Mouse (Mus musculus) testis, adult 2 months (tissue): Measurements from ENCODE around the gene Cttnbp2nl. TPM values are rescaled to one million over a fixed set of nuclear protein-coding genes. Genes with fewer than 3 reads are reported as not detected.

Source experiments
- H3K27ac ChIP-seq: fragments of 200-500 bp; 2 replicates; pipeline ENCODE4 v1.5.1; 2012; ENCODE audit warnings: low read depth, low read length; ENCODE audit not compliant: control insufficient read depth, insufficient read depth
- H3K27me3 ChIP-seq: fragments of 200-500 bp; 2 replicates; pipeline ENCODE4 v1.6.1; 2012; ENCODE audit warnings: mild to moderate bottlenecking, low read length, moderate library complexity; ENCODE audit not compliant: control insufficient read depth, insufficient read depth
- H3K36me3 ChIP-seq: fragments of 200-500 bp; 2 replicates; pipeline ENCODE4 v1.6.1; 2012; ENCODE audit warnings: mild to moderate bottlenecking, low read length; ENCODE audit not compliant: control insufficient read depth, insufficient read depth
- H3K4me1 ChIP-seq: fragments of 200-500 bp; 2 replicates; pipeline ENCODE4 v1.6.1; 2012; ENCODE audit warnings: low read length; ENCODE audit not compliant: control insufficient read depth, insufficient read depth
- H3K4me3 ChIP-seq: fragments of 200-500 bp; 2 replicates; pipeline ENCODE4 v1.5.1; 2012; ENCODE audit warnings: low read depth, mild to moderate bottlenecking, low read length, moderate library complexity, mixed read lengths; ENCODE audit not compliant: control insufficient read depth
- CTCF ChIP-seq: fragments of 200-500 bp; IDR thresholded peaks from 2 replicates; pipeline ENCODE4 v1.5.1; 2012; ENCODE audit warnings: low read depth, mild to moderate bottlenecking, inconsistent platforms, low read length, moderate library complexity; ENCODE audit not compliant: control insufficient read depth, insufficient read depth, insufficient replicate concordance
- POLR2A ChIP-seq: fragments of 200-500 bp; IDR thresholded peaks from 2 replicates; pipeline ENCODE4 v1.6.1; 2012; ENCODE audit warnings: low read depth, mild to moderate bottlenecking, inconsistent platforms, low read length, moderate library complexity; ENCODE audit not compliant: control insufficient read depth
- polyA plus RNA-seq: library from polyadenylated mRNA; depleted of rRNA; stranded (reverse); fragments of >200 nt; gene quantifications from 2 replicates; pipeline ENCODE4 v1.2.3, GENCODE M21; 2012

Cttnbp2nl gene
- polyA plus RNA-seq, 1 experiment, result 7.6 TPM

DNA sequence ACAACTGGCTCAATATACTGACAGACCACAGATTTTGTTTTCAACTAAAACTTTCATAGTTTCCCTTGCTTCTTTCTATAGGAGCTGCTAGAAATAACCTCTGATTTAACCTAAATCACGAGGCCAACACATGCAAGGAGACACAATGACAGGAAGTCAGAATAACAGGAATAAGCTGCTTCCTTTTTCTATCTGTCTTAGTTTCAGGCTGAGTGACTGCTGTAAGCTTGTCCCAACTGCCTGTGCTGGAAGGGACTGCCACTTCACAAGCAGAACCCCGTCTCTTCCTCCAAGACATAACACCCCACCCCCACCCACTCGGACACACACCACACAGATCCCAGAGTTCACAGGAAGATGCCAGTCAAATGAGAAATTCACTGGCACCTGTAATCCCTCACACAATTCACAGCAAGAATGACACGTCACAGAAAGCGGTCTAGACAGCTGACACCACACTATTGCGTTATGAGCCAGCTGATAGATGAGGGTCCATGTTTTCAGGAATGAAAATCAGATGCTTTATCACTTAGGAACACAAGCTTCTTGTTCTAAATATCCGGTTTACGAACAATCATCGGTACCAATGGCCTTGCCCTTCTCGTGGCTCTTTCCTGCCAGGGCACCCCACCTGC, 29.5 kb downstream of the Cttnbp2nl start:
- no peak overlapping the region for H3K27ac ChIP-seq
- H3K36me3 ChIP-seq, result peaks cover 2% of the 10 kb centered on the region; the same call in 1 of the 2 replicates

DNA sequence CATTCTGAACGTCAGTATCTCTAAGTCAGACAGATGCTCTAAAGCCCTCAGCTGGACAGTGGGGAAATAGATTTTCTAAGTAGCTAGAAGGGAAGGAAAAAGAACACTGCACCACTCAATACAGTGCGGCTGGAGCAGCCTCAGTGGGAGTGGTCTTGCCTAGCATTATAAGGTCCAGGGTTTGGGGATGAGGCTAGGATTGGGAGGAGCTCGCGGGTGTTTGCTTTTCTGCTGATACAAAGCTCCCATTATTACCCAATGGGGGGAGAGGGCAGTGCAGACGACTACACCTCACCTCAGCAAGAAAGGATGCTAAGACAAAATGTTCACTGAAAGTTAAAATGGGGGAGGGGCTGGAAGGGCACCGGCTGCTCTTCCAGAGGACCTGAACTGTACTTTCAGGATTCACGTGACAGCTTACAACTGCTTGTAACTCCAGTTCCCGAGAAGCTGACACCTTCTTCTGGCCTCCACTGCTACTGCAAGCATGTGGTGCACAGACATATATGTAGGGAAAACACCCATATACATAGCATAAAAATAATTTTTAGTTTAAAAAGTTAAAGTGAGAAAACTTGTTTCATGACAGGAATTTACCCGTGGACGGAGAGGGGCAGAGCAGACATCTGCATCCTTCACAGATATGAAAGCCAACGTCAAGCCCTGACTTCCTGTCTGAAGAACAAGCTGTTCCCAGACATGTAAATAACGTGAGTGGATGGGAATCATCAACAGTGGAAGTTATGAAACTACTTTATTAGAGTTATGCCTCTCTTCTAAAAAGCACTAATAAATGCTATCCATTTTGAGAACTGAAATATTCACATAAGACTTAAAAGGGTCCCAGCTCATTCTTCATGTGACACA, 32.9 kb downstream of the Cttnbp2nl start:
- H3K36me3 ChIP-seq, result no peaks in the 10 kb centered on the region
- TF ChIP-seq CTCF, result no peak
- TF ChIP-seq POLR2A, result no peak
- no peaks in the 10 kb centered on the region for H3K27me3 ChIP-seq
- H3K4me3 ChIP-seq, result no peak overlapping the region
- no peaks in the 10 kb centered on the region; the same call in 1 of the 2 replicates for H3K4me1 ChIP-seq
- H3K27ac ChIP-seq, result peak overlapping the region; percentile 76

More for the DNA sequence above, 29.5 kb downstream of the Cttnbp2nl start:
- Histone ChIP-seq H3K4me3 (no peak overlapping the region), H3K4me1 (peaks cover 2% of the 10 kb centered on the region; the same call in 1 of the 2 replicates), H3K27me3 (no peaks in the 10 kb centered on the region)
- no peak for TF ChIP-seq CTCF
- TF ChIP-seq POLR2A, result no peak

DNA sequence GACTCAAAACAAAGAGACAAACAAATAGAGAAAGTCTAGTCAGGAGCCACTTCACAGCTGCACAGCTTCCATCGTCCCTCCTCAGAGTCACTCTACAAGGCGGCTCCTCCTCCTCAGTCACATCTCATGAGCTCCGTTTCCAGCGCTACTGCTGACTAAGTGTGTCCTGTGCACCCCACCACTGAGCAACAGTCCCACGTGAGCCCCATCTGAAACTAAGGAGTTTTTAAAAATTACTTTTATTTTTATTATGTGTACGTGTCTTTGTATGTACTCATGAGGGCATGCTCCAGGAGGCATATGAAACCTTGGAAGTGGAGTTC, 34.2 kb downstream of the Cttnbp2nl start:
- H3K4me1 ChIP-seq, result no peaks in the 10 kb centered on the region; the same call in 1 of the 2 replicates
- H3K4me3 ChIP-seq, result no peak overlapping the region
- no peak for TF ChIP-seq POLR2A
- TF ChIP-seq CTCF, result no peak
- H3K27me3 ChIP-seq, result no peaks in the 10 kb centered on the region
- no peak overlapping the region for H3K27ac ChIP-seq
- no peaks in the 10 kb centered on the region for H3K36me3 ChIP-seq

DNA sequence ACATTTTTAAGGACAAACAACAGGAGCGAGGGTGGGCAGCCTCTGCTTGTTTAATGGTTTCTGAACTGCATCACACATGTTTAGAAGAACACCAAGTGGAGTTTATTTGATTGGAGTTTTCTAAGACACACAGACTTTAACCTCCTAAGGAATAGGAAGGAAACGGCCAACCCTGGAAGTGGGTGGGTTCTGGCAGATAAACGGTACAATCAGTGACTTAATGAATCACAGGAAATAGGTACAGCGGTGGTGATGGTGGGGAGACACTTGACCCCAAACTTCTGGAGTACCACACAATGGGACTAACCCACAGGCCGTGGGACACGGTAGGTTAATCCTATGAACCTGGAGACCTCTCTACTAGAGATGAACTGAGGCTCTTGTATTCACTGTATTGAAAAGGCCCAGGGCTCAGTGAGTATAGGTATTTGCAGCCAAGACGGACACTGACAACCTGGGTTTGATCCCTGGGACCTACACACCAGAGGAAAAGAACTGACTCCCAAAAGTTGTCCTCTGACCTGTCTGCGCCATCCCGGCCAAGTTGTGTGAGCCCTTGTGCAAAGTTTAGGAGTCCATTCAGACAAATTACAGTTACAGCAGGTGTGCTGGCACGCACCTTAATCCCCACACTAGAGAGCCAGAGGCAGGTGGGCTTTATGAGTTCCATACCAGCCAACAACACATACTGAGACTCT, 34.7 kb downstream of the Cttnbp2nl start:
- TF ChIP-seq POLR2A (no peak), CTCF (no peak)
- H3K27ac ChIP-seq, result no peak overlapping the region
- H3K36me3 ChIP-seq, result no peaks in the 10 kb centered on the region
- no peaks in the 10 kb centered on the region for H3K27me3 ChIP-seq
- H3K4me1 ChIP-seq, result no peaks in the 10 kb centered on the region; the same call in 1 of the 2 replicates
- H3K4me3 ChIP-seq, result no peak overlapping the region

DNA sequence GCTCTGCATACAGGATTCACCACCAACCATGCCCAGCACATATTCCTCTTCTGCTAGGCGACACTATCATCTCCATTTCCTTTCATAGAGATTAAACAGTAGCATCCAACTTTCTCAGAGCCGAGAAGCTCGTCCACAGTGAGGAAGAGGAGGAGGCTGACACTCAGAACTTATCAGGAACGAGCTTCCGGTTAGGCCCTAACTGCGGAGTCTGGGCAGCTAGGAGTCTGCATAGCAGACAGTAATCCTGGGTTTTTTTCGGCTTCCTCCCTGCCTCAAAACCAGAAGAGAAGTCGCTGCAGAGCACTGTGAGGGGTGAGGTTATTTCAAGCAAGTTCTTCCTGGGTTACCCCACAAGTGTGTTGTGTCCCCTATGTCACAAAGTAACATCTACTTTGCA, 35.6 kb downstream of the Cttnbp2nl start:
- no peak for TF ChIP-seq POLR2A
- TF ChIP-seq CTCF, result no peak
- Histone ChIP-seq H3K27ac (no peak overlapping the region), H3K4me1 (no peaks in the 10 kb centered on the region; the same call in 1 of the 2 replicates), H3K4me3 (no peak overlapping the region), H3K36me3 (no peaks in the 10 kb centered on the region), H3K27me3 (no peaks in the 10 kb centered on the region)

DNA sequence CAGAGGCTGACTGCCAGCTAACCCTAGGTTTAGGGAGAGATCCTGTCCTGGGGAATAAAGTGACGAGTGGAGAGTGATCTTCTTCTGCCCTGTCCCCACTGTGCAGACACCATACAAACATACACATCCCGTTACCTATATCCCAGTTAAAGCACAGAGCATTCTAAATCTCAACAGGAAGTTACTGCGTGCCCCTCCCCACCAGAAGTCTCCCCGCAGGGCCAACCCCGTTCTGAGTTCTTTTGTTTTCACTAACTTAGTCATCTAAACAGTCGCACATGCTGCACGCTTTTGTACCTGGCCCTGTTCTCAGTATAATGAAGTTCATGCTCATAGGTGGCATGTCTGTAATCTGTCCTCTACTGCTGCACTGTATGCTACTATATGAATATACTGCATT, 36.7 kb downstream of the Cttnbp2nl start:
- TF ChIP-seq POLR2A, result no peak
- no peak for TF ChIP-seq CTCF
- Histone ChIP-seq H3K27me3 (no peaks in the 10 kb centered on the region), H3K27ac (no peak overlapping the region), H3K36me3 (no peaks in the 10 kb centered on the region), H3K4me1 (no peaks in the 10 kb centered on the region; the same call in 1 of the 2 replicates), H3K4me3 (no peak overlapping the region)

DNA sequence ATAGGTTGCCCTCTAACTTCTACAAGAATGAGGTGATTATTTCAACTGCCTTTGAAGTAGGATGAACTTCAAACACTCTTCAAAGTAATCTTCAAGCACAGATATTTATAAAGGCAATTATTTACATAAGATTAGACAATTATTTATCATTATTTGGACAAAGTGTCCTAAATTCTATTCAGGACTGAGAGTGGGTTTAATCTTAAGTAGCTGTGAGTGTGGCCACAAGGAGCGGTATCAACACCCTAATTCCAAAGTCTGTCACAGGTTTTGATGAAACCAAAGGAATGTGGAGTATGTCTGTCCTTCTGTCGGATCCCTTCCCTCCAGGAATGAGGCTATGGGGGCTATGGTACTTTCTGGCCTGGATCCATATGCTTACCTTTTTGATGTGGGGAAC, 38.0 kb downstream of the Cttnbp2nl start:
- H3K4me1 ChIP-seq, result no peaks in the 10 kb centered on the region
- H3K27ac ChIP-seq, result no peak overlapping the region
- H3K36me3 ChIP-seq, result no peaks in the 10 kb centered on the region; the same call in 1 of the 2 replicates
- no peaks in the 10 kb centered on the region for H3K27me3 ChIP-seq
- TF ChIP-seq CTCF, result no peak
- TF ChIP-seq POLR2A, result no peak
- no peak overlapping the region for H3K4me3 ChIP-seq
